Mouse (Mus musculus) mouse trophoblast stem cell (cell line): ENCODE data around the gene Aph1c.
"Not testable (repeated sequence)": the region's sequence is repeated elsewhere in the genome, so short reads cannot be mapped to it uniquely, and the experiment has no call there.

ENCODE experiments used
- in situ Hi-C, 2 experiments: fragments of 300-500 bp; cut with MseI, MboI; formaldehyde crosslinking; loops; 2 replicates in 1 of 2; 3 replicates in 1 of 2; pipeline ENCODE4 v1.15.1; 2025

Aph1c gene

GRCm38 (mm10) chr9:66834318-66835096 is at the start of gene Aph1c:
Gene Aph1c (minus strand): TSS chr9:66834726.
- in situ Hi-C loops: no loop called here

- in situ Hi-C loops: no loop called here
Observed at GRCm38 (mm10) chr9:66883500-66883899, 49.0 kb upstream of the Aph1c start.

GRCm38 (mm10) chr9:66882406-66882821 is 47.9 kb upstream of the Aph1c start:
- in situ Hi-C loops: no loop called here

- in situ Hi-C loops: no loop called here
Observed at GRCm38 (mm10) chr9:66881858-66882257, 47.3 kb upstream of the Aph1c start.

GRCm38 (mm10) chr9:66880752-66881151 is 46.2 kb upstream of the Aph1c start:
- in situ Hi-C loops: no loop called here

GRCm38 (mm10) chr9:66879486-66879885 is 45.0 kb upstream of the Aph1c start:
- in situ Hi-C loops: no loop called here

GRCm38 (mm10) chr9:66878899-66879298 is 44.4 kb upstream of the Aph1c start:
- in situ Hi-C loops: no loop called here

- in situ Hi-C loops: no loop called here
Observed at GRCm38 (mm10) chr9:66876577-66876976, 42.1 kb upstream of the Aph1c start.

GRCm38 (mm10) chr9:66874297-66874696 is 39.8 kb upstream of the Aph1c start:
- in situ Hi-C loops: no loop called here

GRCm38 (mm10) chr9:66873531-66873930 is 39.0 kb upstream of the Aph1c start:
- in situ Hi-C loops: no loop called here

GRCm38 (mm10) chr9:66873009-66873408 is 38.5 kb upstream of the Aph1c start:
- in situ Hi-C loops: not testable (repeated sequence)

GRCm38 (mm10) chr9:66872015-66872727 is 37.6 kb upstream of the Aph1c start:
- in situ Hi-C loops: no loop called here

GRCm38 (mm10) chr9:66864708-66865107 is 30.2 kb upstream of the Aph1c start:
- in situ Hi-C loops: no loop called here

- in situ Hi-C loops: no loop called here
Observed at GRCm38 (mm10) chr9:66863456-66863855, 28.9 kb upstream of the Aph1c start.

- in situ Hi-C loops: no loop called here
Observed at GRCm38 (mm10) chr9:66862202-66862601, 27.7 kb upstream of the Aph1c start.

GRCm38 (mm10) chr9:66861104-66861767 is 26.7 kb upstream of the Aph1c start:
- in situ Hi-C loops: no loop called here

- in situ Hi-C loops: no loop called here
Observed at GRCm38 (mm10) chr9:66859523-66859922, 25.0 kb upstream of the Aph1c start.

GRCm38 (mm10) chr9:66855865-66856264 is 21.3 kb upstream of the Aph1c start:
- in situ Hi-C loops: no loop called here

GRCm38 (mm10) chr9:66852592-66852991 is 18.1 kb upstream of the Aph1c start:
- in situ Hi-C loops: no loop called here

GRCm38 (mm10) chr9:66850966-66851365 is 16.4 kb upstream of the Aph1c start:
- in situ Hi-C loops: no loop called here

GRCm38 (mm10) chr9:66846822-66847221 is 12.3 kb upstream of the Aph1c start:
- in situ Hi-C loops: no loop called here

GRCm38 (mm10) chr9:66835097-66835480 is 563 bp upstream of the Aph1c start:
- in situ Hi-C loops: no loop called here

- in situ Hi-C loops: no loop called here
Observed at GRCm38 (mm10) chr9:66833851-66834250, 675 bp downstream of the Aph1c start.
